Mouse (Mus musculus): ENCODE results near the gene Fam214b.

DNA sequence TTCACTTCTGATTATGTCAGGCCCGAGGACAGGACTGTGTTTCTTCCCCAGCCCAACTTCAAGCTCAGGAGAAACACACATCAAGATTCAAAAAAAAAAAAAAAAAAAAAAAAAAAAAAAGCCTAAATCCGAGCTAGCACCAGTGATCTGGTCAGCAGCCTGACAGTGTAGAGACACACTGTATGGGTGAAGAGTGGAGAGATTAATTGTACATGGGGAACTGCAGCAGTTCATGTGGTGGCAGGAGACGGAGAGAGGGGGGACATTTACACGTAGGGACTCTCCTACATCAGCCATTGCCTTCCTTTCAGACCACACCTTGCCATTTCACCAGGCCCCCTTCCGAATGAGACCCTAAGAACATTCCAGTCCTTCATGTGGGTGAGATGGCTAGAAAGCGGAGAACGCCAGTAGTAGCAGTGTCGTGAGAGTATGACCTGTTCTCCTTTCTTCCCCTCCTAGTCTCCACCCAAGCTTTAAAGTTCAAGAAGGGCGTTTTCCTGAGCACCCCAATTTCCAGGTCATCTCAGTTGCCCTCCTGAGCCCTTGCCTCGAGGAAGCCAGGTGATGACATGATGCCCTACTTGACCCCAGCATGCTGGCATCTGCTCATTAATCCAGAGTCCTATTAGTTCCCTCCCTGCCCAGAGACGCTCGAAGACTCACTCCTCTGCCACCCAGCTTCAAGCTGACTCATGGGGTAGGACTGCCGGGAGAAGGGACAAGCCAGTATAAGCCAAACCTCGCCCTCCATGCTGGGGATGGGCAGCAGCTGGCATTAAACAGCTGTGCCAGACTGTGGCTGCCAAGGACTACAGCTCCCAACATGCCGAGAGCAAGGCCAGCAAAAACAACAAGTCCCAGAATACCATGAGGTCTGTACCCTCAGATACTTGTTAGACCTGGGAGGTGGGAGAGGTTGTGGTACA is 7.2 kb downstream of the Fam214b start:
- TF ChIP-seq POLR2A (IDR thresholded peaks at IDR 0.05; ENCODE audit: extremely low read depth, insufficient read depth, low read length) (no peak), CTCF (IDR thresholded peaks at IDR 0.05; ENCODE audit: low read depth, low read length) (no peak)

Data from liver, adult 2 months (tissue).